Mouse (Mus musculus): ENCODE measurements around the gene 1700034J05Rik. TPM values are rescaled to one million over a fixed set of nuclear protein-coding genes. Genes with fewer than 3 reads are reported as not detected.
A peak's percentile ranks its signal among the peaks of the same experiment; 100 is the strongest.

The 1700034J05Rik gene
- polyA plus RNA-seq, 1 experiment, result not detected

GRCm38 (mm10) chr6:146965139-146965772 is 11.0 kb upstream of the 1700034J05Rik start:
- H3K4me3 ChIP-seq (ENCODE audit: low read depth, low read length), result no peak overlapping the region
- no peaks in the 10 kb centered on the region for H3K27me3 ChIP-seq (ENCODE audit: control insufficient read depth, insufficient read depth, low read length)
- no peak overlapping the region for H3K27ac ChIP-seq (ENCODE audit: insufficient read depth, low read depth, low read length)
- TF ChIP-seq POLR2A (IDR thresholded peaks at IDR 0.05; ENCODE audit: low read depth, low read length) (no peak), CTCF (IDR thresholded peaks at IDR 0.05; ENCODE audit: extremely low read depth, insufficient read length, insufficient replicate concordance, low read depth, low read length) (no peak)
- H3K4me1 ChIP-seq (ENCODE audit: control insufficient read depth, insufficient read depth, insufficient read length, low read length), result no peaks in the 10 kb centered on the region
- H3K36me3 ChIP-seq (ENCODE audit: control insufficient read depth, insufficient read depth, low read length), result no peaks in the 10 kb centered on the region
- 86% methylated on average over 13 of the region's 13 CpGs for WGBS

- no peak overlapping the region for H3K27ac ChIP-seq (ENCODE audit: insufficient read depth, low read depth, low read length)
- 73% methylated on average over 6 of the region's 6 CpGs for WGBS
- no peaks in the 10 kb centered on the region for H3K27me3 ChIP-seq (ENCODE audit: control insufficient read depth, insufficient read depth, low read length)
- peaks cover 3% of the 10 kb centered on the region; the same call in 1 of the 2 replicates for H3K4me1 ChIP-seq (ENCODE audit: control insufficient read depth, insufficient read depth, insufficient read length, low read length)
- no peak overlapping the region for H3K4me3 ChIP-seq (ENCODE audit: low read depth, low read length)
- TF ChIP-seq CTCF (IDR thresholded peaks at IDR 0.05; ENCODE audit: extremely low read depth, insufficient read length, insufficient replicate concordance, low read depth, low read length) (no peak), POLR2A (IDR thresholded peaks at IDR 0.05; ENCODE audit: low read depth, low read length) (no peak)
- no peaks in the 10 kb centered on the region for H3K36me3 ChIP-seq (ENCODE audit: control insufficient read depth, insufficient read depth, low read length)
Measured at GRCm38 (mm10) chr6:146963396-146964150, 9.4 kb upstream of the 1700034J05Rik start.

- no peak overlapping the region for H3K27ac ChIP-seq (ENCODE audit: insufficient read depth, low read depth, low read length)
- no peaks in the 10 kb centered on the region for H3K36me3 ChIP-seq (ENCODE audit: control insufficient read depth, insufficient read depth, low read length)
- H3K4me1 ChIP-seq (ENCODE audit: control insufficient read depth, insufficient read depth, insufficient read length, low read length), result peaks cover 3% of the 10 kb centered on the region; the same call in 1 of the 2 replicates
- H3K4me3 ChIP-seq (ENCODE audit: low read depth, low read length), result no peak overlapping the region
- TF ChIP-seq CTCF (IDR thresholded peaks at IDR 0.05; ENCODE audit: extremely low read depth, insufficient read length, insufficient replicate concordance, low read depth, low read length), result no peak
- 61% methylated on average over 6 of the region's 6 CpGs for WGBS
- no peaks in the 10 kb centered on the region for H3K27me3 ChIP-seq (ENCODE audit: control insufficient read depth, insufficient read depth, low read length)
Measured at GRCm38 (mm10) chr6:146961832-146962481, 7.7 kb upstream of the 1700034J05Rik start.

- Histone ChIP-seq H3K4me1 (ENCODE audit: control insufficient read depth, insufficient read depth, insufficient read length, low read length) (peaks cover 3% of the 10 kb centered on the region; the same call in 1 of the 2 replicates), H3K36me3 (ENCODE audit: control insufficient read depth, insufficient read depth, low read length) (no peaks in the 10 kb centered on the region), H3K27ac (ENCODE audit: insufficient read depth, low read depth, low read length) (0 out of 2 replicates have a peak overlapping the region, but pooled peaks have one; percentile 0), H3K27me3 (ENCODE audit: control insufficient read depth, insufficient read depth, low read length) (no peaks in the 10 kb centered on the region), H3K4me3 (ENCODE audit: low read depth, low read length) (no peak overlapping the region)
- TF ChIP-seq CTCF (IDR thresholded peaks at IDR 0.05; ENCODE audit: extremely low read depth, insufficient read length, insufficient replicate concordance, low read depth, low read length), result no peak
- TF ChIP-seq POLR2A (IDR thresholded peaks at IDR 0.05; ENCODE audit: low read depth, low read length), result no peak
- WGBS, result 69% methylated on average over 5 of the region's 5 CpGs
Measured at GRCm38 (mm10) chr6:146960956-146961355, 6.7 kb upstream of the 1700034J05Rik start.

GRCm38 (mm10) chr6:146959908-146960680 is 5.9 kb upstream of the 1700034J05Rik start:
- TF ChIP-seq CTCF (IDR thresholded peaks at IDR 0.05; ENCODE audit: extremely low read depth, insufficient read length, insufficient replicate concordance, low read depth, low read length) (no peak), POLR2A (IDR thresholded peaks at IDR 0.05; ENCODE audit: low read depth, low read length) (no peak)
- peaks cover 3% of the 10 kb centered on the region; the same call in 1 of the 2 replicates for H3K4me1 ChIP-seq (ENCODE audit: control insufficient read depth, insufficient read depth, insufficient read length, low read length)
- H3K36me3 ChIP-seq (ENCODE audit: control insufficient read depth, insufficient read depth, low read length), result no peaks in the 10 kb centered on the region
- no peak overlapping the region for H3K27ac ChIP-seq (ENCODE audit: insufficient read depth, low read depth, low read length)
- 33% methylated on average over 9 of the region's 9 CpGs for WGBS
- no peaks in the 10 kb centered on the region for H3K27me3 ChIP-seq (ENCODE audit: control insufficient read depth, insufficient read depth, low read length)
- H3K4me3 ChIP-seq (ENCODE audit: low read depth, low read length), result no peak overlapping the region

GRCm38 (mm10) chr6:146958694-146959093 is 4.5 kb upstream of the 1700034J05Rik start:
- Histone ChIP-seq H3K27ac (ENCODE audit: insufficient read depth, low read depth, low read length) (no peak overlapping the region), H3K36me3 (ENCODE audit: control insufficient read depth, insufficient read depth, low read length) (no peaks in the 10 kb centered on the region), H3K27me3 (ENCODE audit: control insufficient read depth, insufficient read depth, low read length) (no peaks in the 10 kb centered on the region), H3K4me3 (ENCODE audit: low read depth, low read length) (no peak overlapping the region), H3K4me1 (ENCODE audit: control insufficient read depth, insufficient read depth, insufficient read length, low read length) (peaks cover 3% of the 10 kb centered on the region; the same call in 1 of the 2 replicates)
- TF ChIP-seq CTCF (IDR thresholded peaks at IDR 0.05; ENCODE audit: extremely low read depth, insufficient read length, insufficient replicate concordance, low read depth, low read length) (no peak), POLR2A (IDR thresholded peaks at IDR 0.05; ENCODE audit: low read depth, low read length) (no peak)
- 88% methylated on average over 1 of the region's 1 CpGs for WGBS
